Mouse (Mus musculus) inflammation-experienced regulatory T-cells, adult 6 months (primary cell): ENCODE data around the gene Trmt1. TPM values are rescaled to one million over a fixed set of nuclear protein-coding genes. Genes with fewer than 3 reads are reported as not detected.
"Not testable (repeated sequence)": the region's sequence is repeated elsewhere in the genome, so short reads cannot be mapped to it uniquely, and the experiment has no call there.

ENCODE experiments used
- ATAC-seq: one replicate; pipeline ENCODE4 v1.8.0; 2017
- polyA plus RNA-seq, 3 experiments: library from polyadenylated mRNA; unstranded; fragments of 100-300 nt; shearing (Covaris generic); gene quantifications; one replicate each; pipeline ENCODE4 v1.2.1; 2017

The Trmt1 gene
- polyA plus RNA-seq, 3 experiments from 2014 or later: 28.0 to 61.1 (median 55.5) TPM

- ATAC-seq: peak; percentile 58
These were observed 25.9 kb upstream of the Trmt1 start for GRCm38 (mm10) chr8:84659936-84660818.

DNA sequence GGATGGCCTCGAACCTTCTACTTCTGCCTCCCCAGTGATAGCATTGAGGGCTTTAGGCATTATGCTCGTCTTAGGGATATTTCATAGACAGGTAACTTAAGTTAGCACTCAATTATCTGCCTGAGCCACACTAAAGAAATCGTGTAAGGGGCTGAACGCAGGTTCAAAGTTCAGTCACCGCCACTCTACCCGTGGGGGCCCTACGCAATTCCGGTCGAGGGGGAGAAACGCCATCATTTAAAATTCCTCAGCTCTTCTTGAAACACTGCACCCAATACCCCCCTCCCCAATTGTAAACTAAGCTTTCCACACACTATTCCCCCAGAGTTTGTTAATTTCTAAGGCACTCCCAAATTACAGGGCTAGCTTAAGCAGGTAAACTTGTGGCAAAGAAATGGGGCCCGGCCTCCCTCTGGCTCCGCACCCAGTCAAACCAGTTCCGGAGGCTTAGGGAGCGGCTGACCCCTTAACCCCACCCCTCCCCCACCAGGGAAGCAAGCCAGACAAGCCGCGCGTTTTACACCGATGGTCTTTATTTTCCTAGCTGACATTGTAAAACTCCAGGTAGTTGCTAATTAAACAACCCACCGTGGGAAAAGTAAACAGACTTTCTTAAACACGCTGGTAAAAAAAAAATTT lies 25.2 kb upstream of the Trmt1 start:
- no peak for ATAC-seq

DNA sequence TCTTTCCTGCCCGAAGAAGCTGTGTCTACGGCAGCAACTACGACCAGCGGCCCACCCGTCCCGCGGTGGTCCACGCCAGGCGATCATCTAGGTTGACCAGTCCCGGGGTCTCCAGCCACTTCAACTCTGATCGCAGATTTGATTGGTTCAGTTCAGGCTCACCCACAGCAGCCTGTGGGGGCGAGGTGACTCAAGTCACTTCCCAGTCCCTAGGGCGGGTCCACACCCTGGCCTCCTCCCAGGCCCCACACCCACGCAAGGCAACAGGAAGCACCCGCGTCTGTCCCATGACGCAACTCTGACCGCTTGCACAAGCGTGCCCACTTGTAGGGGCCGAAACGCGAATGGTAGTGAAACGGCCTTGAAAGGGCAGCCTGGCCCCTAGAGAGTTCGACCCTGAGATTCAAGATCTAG lies 24.6 kb upstream of the Trmt1 start:
- ATAC-seq: peak; percentile 4

DNA sequence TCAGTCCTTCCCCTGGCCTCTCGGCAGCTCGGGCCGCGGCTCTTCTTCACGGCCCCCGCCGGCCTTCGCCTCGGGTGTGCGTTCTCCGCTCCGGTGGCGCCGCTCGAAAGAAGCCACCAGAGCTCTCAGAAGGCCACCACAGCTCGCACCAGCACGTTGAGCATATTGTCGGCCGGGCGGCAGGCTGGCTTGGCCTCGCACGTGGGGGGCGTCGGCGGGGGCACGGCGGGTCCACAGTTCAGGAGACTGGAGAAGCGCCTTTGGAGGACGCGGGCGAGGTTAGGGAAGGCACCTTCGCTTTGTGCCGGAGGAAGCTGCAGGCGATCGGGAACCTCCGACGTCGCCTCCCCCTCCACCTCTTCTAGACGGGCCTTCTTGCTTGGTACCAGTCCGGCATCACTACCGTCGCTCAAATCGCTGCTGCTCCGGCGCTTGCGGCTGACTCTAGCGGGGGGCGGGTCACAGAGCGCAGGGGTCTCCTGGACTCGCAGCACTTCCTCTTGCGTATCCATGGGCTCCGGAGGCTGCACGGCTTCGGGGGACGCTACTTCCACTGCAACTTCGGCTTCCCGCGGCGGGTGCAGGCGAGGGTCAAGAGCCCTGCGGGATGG lies 24.0 kb upstream of the Trmt1 start:
- ATAC-seq: peak; percentile 3

DNA sequence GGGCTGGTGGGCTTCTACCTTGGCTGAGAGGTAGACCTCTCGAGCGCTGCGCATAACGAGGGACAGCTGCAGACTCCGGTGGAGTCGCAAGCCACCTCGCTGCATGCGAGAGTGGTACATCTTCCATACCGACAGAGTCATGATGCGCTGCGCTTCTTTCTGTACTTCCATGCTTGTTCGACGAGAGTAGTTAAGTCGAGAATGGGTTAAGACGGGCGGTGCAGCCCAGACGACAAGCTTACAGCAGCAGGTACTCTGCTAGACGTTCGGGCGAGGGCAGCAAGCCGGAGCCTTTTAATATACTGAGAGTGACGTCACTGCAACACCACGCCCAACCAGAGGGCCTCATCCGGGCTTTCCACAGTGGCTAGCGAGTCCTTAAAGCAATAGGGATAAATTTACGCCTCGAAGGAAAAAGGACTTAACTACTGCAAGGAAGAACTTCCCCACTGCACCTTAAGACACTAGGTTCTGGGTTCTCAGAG lies 23.5 kb upstream of the Trmt1 start, which contains the start of gene Ier2:
Ier2 (minus strand) TSS at position 272 of the 485 bp plus-strand sequence.
- ATAC-seq: peak; percentile 47

- ATAC-seq: peak; percentile 16
These were observed 22.4 kb upstream of the Trmt1 start for GRCm38 (mm10) chr8:84663483-84664327.

DNA sequence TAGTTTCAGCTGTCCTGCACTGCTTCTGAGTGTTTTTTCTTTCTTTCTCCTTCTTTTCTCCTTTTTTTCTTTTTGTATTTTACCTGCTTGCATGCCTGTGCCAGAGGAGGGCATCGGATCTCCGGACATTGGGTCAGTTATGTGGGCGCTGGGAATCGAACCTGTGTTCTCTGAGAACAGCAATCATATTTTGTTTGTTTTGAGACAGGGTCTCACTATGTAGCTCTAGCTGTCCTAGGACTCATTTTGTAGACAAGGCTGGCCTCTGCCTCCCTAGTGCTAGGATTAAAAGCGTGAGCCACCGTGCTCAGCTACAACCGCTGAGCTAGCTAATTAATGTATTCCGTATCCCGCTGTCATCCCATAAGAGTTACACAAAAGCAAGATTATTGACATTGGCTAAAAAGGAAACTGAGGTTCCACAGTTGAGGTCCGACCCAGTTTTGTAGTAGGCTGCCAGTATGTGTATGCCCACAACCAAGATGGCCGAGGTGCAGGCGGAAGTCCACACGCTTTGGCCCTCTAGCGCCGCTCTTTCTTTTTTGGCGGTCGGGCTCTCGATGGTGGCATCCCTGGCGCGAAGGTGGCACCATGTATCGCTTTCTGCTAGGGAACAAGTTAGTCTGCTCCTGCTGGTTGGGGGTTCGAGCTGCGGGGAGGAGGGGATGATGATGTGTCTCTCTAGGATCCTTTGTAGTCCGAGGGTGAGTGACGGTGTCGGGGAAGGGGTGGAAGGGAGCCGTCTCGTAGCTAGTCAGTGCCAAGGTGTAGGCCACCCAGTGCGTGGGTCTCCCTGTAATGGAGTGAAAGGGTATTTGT lies 21.3 kb upstream of the Trmt1 start:
- peak; percentile 6 for ATAC-seq

DNA sequence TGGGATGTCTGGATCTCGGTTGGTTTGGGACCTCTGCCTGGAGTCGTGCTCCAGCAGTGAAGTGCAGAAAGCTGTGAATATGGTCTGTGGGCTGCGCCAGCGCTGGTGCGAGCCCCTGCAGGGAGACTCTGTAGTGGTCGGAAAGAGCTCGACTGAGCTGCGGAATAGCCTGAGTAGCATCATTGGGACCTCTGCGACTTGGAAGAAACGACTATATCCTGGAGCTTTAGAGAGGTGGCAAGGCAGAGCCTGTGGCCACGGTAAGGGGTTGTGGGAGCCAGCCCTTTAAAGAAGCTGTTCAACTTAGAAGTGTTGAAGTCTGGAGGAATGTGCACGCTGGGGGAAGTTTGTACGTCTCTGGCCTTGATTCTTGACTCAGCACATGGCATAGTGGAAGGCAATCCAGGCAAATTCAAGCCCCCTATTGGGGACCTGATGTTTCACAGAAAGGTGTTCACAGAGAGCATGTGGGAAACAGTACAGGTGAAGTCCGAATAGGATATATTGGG lies 20.7 kb upstream of the Trmt1 start:
- no peak for ATAC-seq

- no peak for ATAC-seq
These were observed 18.0 kb upstream of the Trmt1 start for GRCm38 (mm10) chr8:84668081-84668480.

DNA sequence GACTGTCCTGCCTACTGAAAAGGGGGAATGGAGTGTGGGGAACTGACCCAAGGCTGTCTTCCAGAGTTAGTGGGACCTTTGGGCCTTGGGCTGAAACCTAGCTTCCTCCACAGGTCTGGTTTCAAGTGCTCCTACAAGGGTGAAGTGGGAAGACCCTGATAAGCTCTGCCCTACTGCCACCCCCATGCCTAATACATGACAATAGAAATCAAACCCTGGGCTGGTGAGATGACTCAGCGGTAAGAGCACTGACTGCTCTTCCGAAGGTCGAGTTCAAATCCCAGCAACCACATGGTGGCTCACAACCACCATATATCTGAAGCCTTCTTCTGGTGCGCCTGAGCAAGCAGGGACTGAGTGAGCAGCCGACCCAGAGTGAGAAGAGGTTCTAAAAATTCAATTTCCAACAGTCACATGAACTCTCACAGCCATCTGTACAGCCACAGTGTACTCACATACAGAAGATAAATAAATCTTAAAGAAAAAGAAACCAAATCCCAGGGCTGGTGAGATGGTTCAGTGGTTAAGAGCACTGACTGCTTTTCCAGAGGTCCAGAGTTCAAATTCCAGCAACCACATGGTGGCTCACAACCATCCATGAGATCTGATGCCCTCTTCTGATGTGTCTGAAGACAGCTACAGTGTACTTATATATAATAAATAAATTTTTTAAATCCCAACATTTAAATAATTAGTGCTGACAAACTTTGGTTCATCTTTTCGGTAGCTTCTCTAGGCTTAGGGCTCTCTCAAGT lies 17.2 kb upstream of the Trmt1 start:
- no peak for ATAC-seq

DNA sequence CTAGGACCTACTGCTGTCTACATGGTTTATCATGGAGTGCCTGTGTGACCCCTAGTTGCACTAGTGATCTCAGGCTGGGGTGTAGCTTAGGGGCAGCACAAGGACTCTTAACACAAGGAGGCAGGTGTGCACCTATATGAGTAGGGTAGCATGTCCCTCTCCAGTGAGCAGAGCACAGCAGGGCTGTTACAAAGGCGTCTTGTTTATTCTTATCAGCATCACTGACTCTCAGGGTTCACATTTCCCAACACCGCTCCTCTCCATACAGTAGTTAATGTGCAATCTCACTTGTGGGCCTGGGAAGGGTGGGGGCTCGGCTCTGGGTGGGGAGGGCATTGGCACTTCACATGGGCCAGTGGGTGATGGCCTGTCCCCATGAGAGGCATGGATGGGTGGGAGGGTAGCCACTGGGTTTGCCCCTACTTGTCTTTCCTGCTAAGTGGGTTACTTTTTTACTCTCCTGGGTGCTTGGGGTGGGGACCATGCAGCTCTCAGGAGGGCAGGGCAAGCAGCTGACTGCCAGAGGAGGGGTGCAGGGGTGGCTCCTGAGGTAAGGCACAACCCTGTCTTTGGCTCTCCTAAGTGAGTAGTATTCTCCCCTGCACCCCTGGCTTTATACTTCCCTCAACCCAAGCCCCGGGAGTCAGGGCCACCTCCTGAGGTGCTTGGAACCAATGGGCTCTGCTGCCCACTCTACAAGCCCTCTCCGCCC lies 15.7 kb upstream of the Trmt1 start:
- ATAC-seq: not testable (repeated sequence)

GRCm38 (mm10) chr8:84677305-84677704 lies 8.8 kb upstream of the Trmt1 start:
- ATAC-seq: no peak

DNA sequence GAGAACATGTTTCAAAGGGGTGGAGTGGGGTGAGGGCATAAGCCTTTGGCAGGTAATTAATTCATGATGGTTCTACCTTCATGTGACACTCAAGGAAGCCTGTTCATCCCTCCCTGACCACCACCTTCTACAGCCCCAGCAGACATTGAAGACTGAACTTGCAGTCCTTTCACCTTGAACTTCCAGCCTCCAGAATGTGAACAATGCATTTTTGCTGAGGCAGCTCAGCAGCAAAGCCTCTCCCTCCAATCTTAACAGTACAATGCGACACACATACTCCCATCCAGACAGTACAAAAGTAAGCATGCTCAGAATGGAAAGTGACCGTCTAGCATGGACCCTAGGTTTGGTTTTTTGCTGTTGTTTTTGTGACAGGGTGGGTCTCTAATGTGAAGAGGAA lies 4.6 kb upstream of the Trmt1 start:
- no peak for ATAC-seq

GRCm38 (mm10) chr8:84682257-84682656 lies 3.9 kb upstream of the Trmt1 start:
- no peak for ATAC-seq

DNA sequence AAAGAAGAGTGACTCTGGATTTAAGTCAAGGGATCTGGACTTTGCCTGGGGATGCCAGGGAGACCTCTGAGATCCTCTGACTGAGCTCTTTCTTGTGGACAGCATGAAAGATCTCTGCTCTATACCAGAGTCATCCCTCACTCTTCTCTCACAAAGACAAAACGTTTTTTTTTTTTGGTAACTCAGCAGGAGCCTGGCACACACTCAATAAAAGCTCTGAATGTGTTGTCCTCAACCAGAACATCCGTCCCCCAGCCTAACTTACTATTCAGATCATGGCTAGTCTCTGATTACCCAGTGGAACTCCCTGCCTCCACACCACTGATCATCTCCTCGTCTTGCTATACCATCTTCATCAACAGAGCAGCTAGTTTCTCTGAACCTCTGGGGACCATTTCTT lies 1.6 kb upstream of the Trmt1 start:
- ATAC-seq: no peak

- ATAC-seq: no peak
These were observed 1.0 kb downstream of the Trmt1 start for GRCm38 (mm10) chr8:84687003-84687704.

DNA sequence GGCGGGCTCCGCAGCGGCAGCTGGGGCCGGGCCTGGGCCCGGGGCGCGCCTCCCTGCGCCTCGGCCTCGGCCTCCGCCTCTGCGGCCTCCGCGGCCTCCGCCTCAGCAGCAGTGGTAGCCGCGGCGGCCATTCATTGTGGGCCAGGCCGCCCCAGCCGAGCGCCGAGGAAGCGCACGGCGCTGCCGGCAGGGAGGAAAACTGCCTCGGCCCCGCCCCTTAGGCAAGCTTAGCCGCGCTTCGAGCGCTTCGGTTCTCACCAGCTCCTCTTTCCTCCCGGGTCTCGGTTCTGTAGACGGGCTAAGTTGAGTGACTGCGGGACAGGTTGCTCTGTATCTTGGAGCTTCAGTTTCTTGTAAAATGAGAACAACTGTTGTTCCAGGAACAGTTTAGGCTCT lies 1.6 kb downstream of the Trmt1 start, which contains the start of gene Nacc1:
Nacc1 (minus strand) TSS at position 158 of the 396 bp plus-strand sequence.
- peak; percentile 80 for ATAC-seq

DNA sequence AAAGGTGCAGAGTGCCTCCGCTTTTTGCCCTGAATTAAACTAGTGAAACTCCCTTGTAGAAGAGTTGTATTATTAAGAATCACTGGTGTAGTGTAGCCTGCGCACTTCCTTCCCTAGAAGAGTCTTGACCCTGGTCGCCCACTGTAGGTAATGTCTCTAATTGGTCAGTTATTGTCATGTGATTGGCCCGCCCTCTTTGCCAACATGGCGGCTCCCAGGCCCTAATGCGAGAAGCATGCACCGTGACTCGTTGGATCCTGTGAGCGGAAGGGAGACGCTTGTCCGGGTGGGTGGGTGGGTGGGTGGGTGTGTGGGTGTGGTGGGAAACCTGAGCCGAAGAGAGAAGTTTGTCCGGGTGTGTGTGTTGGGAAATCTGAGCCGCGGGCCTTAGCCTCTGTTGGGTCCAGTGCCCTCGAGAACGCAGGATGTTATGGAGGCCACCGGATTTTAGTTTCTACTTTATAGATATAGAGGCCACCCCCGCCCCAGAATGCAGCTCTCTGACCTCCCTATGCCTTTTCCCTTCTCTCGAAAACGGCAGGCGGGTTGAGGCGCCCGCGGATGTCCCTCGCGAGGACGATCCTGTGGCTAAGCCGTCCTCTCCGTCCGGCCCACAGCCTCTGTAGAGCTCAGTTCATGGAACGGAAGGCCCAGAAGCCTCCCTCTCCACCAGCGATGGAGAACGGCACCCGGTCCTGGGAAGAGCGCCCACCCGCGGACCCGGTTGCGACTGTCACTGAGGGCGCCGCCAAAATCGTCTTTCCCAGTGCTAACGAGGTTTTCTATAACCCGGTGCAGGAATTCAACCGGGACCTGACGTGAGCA lies 3.2 kb downstream of the Trmt1 start:
- ATAC-seq: peak; percentile 83
